Mouse (Mus musculus) liver, postnatal 0 days (tissue): ENCODE results near the gene Specc1l. TPM values are rescaled to one million over a fixed set of nuclear protein-coding genes. Genes with fewer than 3 reads are reported as not detected.
"Not testable (repeated sequence)": the region's sequence is repeated elsewhere in the genome, so short reads cannot be mapped to it uniquely, and the experiment has no call there.

ENCODE experiments used
- ATAC-seq: fragments of 200-750 bp; cut with Nextera tagmentation; 2 replicates; pipeline ENCODE4 v1.8.0; 2017; ENCODE audit warnings: mild to moderate bottlenecking, moderate library complexity
- DNase-seq: peaks from one replicate; pipeline ENCODE4 v3.0.0-alpha.2; 2016
- H3K27ac ChIP-seq: fragments of 300-500 bp; sonication (generic); 2 replicates; pipeline ENCODE4 v1.5.1; 2014; ENCODE audit warnings: antibody characterized with exemption, moderate library complexity, mild to moderate bottlenecking, low read depth
- H3K27me3 ChIP-seq: fragments of 300-500 bp; sonication (generic); 2 replicates; pipeline ENCODE4 v1.6.1; 2014; ENCODE audit warnings: low read length, control low read depth, mixed read lengths; ENCODE audit not compliant: insufficient read depth
- H3K36me3 ChIP-seq: fragments of 300-500 bp; sonication (generic); replicated peaks from 2 replicates; pipeline ENCODE4 v1.6.1; 2014; ENCODE audit warnings: mild to moderate bottlenecking, control low read depth, low read length, moderate library complexity, mixed read lengths; ENCODE audit not compliant: insufficient read depth
- H3K4me1 ChIP-seq: fragments of 300-500 bp; sonication (generic); 2 replicates; pipeline ENCODE4 v1.6.1; 2014; ENCODE audit warnings: antibody characterized with exemption, mild to moderate bottlenecking, control low read depth; ENCODE audit not compliant: insufficient read depth
- H3K4me2 ChIP-seq: fragments of 300-500 bp; sonication (generic); 2 replicates; pipeline ENCODE4 v1.6.1; 2014; ENCODE audit warnings: low read depth, mild to moderate bottlenecking, low read length, moderate library complexity, mixed read lengths
- H3K4me3 ChIP-seq: fragments of 300-500 bp; sonication (generic); 2 replicates; pipeline ENCODE4 v1.5.1; 2014; ENCODE audit warnings: low read depth, low read length
- H3K9ac ChIP-seq: fragments of 300-500 bp; sonication (generic); replicated peaks from 2 replicates; pipeline ENCODE4 v1.6.1; 2014; ENCODE audit warnings: mild to moderate bottlenecking, moderate library complexity
- H3K9me3 ChIP-seq: fragments of 300-500 bp; sonication (generic); 2 replicates; pipeline ENCODE4 v1.6.1; 2016; ENCODE audit warnings: mild to moderate bottlenecking, control low read depth, low read length, mixed read lengths
- CTCF ChIP-seq: sonication (generic); IDR thresholded peaks from 2 replicates; pipeline ENCODE4 v1.5.1; 2016; ENCODE audit warnings: antibody characterized with exemption, low read depth
- EP300 ChIP-seq: IDR thresholded peaks from 2 replicates; pipeline ENCODE4 v1.6.1; 2016; ENCODE audit warnings: antibody characterized with exemption, low read depth, mild to moderate bottlenecking
- WGBS: fragments of 180-500 bp; shearing (Covaris S2); extraction: QIAGEN DNeasy Blood & Tissue Kit; methylation state at CpG from one replicate; pipeline ENCODE4 v1.1.7; 2014; ENCODE audit not compliant: insufficient replicate concordance; 5-methylcytosine and 5-hydroxymethylcytosine counted together
- polyA plus RNA-seq: library from polyadenylated mRNA; unstranded; fragments of >200 nt; fragmentation: Nextera tagmentation; extraction: Ambion mirVana; gene quantifications from 2 replicates; pipeline ENCODE4 v1.2.1, GENCODE M21; 2015

The Specc1l gene
- polyA plus RNA-seq, 1 experiment from 2014 or later = 4.0 TPM

DNA sequence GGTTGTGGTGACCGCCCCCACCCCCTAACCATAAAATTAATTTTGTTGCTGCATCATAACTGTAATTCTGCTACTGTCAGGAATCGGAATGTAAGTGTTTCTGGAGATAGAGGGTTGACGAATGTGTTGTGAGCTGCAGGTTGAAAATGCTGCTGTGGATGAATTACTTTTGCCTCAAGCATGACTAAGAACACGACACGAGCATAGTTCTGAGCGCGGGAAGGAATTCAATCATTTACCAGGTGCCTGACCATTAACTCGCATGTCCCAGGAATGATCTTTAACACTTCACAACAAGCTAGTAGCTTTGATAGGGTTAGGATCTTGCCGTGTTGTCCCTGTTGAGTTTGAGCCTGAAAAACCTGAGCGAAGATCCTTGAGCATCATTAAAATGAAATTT lies 125.4 kb downstream of the Specc1l start:
- H3K4me2 ChIP-seq = no peak overlapping the region
- DNase-seq = no peak
- TF ChIP-seq CTCF (no peak), EP300 (no peak)

DNA sequence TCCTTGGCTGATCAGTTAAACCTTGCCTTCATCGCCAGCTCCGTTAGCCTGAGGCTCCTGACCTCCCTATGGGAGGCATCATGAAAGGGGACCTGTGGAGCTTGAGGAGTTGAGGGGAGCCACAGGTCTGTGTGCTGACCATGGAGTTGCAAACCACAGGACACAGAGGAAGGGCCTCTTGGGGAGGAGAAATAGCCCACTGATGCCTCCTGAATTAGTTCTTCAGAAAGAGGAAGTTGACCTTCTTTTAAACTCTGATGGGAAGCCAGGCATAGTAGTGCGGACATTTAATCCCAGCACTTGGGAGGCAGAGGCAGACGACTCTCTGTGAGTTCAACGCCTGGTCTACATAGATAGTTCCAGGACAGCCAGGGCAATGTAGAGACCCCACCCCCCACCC lies 127.0 kb downstream of the Specc1l start:
- ATAC-seq (no peak), DNase-seq (no peak)
- H3K9me3 ChIP-seq = no peaks in the 10 kb centered on the region
- no peak overlapping the region for H3K4me2 ChIP-seq
- 43% methylated on average over 5 of the region's 5 CpGs for WGBS
- no peak overlapping the region for H3K9ac ChIP-seq
- peaks cover 3% of the 10 kb centered on the region; the same call in 1 of the 2 replicates for H3K4me1 ChIP-seq
- H3K27ac ChIP-seq = no peak overlapping the region
- H3K4me3 ChIP-seq = no peak overlapping the region
- H3K27me3 ChIP-seq = no peaks in the 10 kb centered on the region
- TF ChIP-seq CTCF (no peak), EP300 (no peak)
- H3K36me3 ChIP-seq = no peaks in the 10 kb centered on the region

More for the DNA sequence above, 125.4 kb downstream of the Specc1l start:
- no peaks in the 10 kb centered on the region for H3K36me3 ChIP-seq
- H3K4me3 ChIP-seq = no peak overlapping the region
- H3K27me3 ChIP-seq = no peaks in the 10 kb centered on the region
- H3K27ac ChIP-seq = no peak overlapping the region
- 80% methylated on average over 10 of the region's 10 CpGs for WGBS
- H3K9ac ChIP-seq = no peak overlapping the region
- no peak for ATAC-seq
- H3K9me3 ChIP-seq = no peaks in the 10 kb centered on the region
- H3K4me1 ChIP-seq = peaks cover 3% of the 10 kb centered on the region; the same call in 1 of the 2 replicates

DNA sequence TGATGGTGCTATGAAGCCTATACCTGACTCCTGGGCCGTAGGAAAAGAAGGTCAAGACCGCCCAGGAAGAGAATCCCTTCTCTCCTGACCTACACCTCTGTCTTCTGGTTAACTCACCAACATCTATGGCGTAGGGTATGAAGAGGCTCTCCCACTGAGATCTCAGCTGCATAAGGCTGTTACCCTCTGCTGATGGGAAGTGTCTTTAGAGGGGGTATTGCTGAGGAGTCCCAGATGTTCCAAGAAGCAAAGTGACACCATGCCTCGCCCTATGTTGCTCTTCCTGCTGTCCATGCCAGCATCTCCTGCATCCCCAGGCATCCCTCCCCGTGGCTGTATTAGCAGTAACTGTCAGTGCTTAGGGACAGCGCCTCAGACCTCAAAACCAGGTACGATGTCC lies 127.5 kb downstream of the Specc1l start:
- H3K9me3 ChIP-seq = no peaks in the 10 kb centered on the region
- no peak overlapping the region for H3K4me3 ChIP-seq
- no peak overlapping the region for H3K4me2 ChIP-seq
- TF ChIP-seq EP300 (no peak), CTCF (no peak)
- H3K27me3 ChIP-seq = no peaks in the 10 kb centered on the region
- no peak overlapping the region for H3K9ac ChIP-seq
- 74% methylated on average over 7 of the region's 7 CpGs for WGBS
- no peaks in the 10 kb centered on the region for H3K36me3 ChIP-seq
- DNase-seq (no peak), ATAC-seq (no peak)
- no peak overlapping the region for H3K27ac ChIP-seq
- H3K4me1 ChIP-seq = peaks cover 3% of the 10 kb centered on the region; the same call in 1 of the 2 replicates

DNA sequence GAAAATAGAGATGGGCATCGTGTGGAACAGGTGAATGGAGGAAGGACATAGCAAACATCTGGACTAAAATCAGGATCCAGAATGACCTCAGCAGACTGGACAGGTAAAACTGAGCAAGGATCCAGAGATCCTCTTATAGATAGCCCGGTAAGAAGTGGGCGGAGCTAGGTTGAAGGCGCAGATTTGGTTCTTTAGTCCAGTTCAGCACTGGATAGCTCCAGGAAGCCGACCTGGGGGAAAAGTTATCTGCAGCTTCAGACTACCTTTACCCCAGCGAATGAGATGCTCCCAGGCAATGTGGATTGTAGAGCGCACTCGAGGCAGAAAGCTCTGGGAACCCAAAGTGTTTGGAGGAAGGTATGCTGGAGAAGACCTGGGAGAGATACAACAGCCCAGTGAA lies 130.1 kb downstream of the Specc1l start:
- Histone ChIP-seq H3K4me1 (peaks cover 3% of the 10 kb centered on the region; the same call in 1 of the 2 replicates), H3K4me2 (no peak overlapping the region), H3K9ac (no peak overlapping the region), H3K27me3 (no peaks in the 10 kb centered on the region), H3K27ac (no peak overlapping the region), H3K9me3 (peaks cover 3% of the 10 kb centered on the region), H3K36me3 (no peaks in the 10 kb centered on the region), H3K4me3 (no peak overlapping the region)
- DNase-seq = no peak
- no peak for ATAC-seq
- no peak for TF ChIP-seq EP300
- TF ChIP-seq CTCF = no peak
- WGBS = 41% methylated on average over 8 of the region's 8 CpGs

DNA sequence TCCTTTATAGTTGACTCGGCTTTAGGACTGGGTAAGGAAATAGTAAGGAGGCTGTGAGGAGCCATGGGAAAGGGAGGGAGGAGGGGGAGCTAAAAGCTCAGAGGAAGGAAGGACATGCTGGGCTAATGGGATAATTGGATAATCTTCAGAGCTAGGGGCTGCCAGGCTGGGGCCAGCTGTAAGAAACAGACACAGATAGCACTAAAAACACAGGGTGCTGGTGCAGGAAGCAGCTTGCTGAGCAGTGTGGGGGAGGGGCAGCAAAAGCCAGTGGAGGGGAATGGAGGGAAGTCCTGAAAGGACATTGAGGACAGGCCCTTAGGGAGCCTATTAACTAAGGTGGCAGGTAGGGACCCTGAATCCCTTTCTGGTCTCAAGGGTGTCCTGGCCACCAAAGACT lies 132.7 kb downstream of the Specc1l start:
- ATAC-seq = peak; percentile 27; the same call in 1 of the 2 replicates
- H3K9me3 ChIP-seq, H3K4me2 ChIP-seq, DNase-seq, H3K4me3 ChIP-seq, H3K27me3 ChIP-seq, H3K4me1 ChIP-seq, H3K27ac ChIP-seq, H3K36me3 ChIP-seq, H3K9ac ChIP-seq: not testable (repeated sequence)
- WGBS = 41% methylated on average over 1 of the region's 1 CpGs

DNA sequence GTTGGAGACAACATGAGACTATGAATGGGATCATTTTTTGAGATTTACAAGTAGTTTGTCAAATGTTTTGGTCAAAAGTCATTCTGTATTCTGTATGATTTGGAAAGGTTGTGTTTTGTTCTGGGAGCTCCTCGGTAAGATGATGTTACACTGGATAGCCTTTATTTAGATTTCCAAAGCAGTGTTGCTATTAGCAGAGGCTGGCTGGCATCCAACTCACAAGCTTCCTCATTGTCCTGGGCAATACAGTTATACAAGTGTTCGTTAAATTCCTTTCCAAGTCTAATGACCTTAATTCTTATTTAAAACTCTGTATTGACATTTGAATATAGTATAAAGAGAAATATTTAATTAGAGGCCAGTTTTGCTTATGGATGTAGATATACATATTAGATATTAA lies 133.4 kb downstream of the Specc1l start:
- no peak overlapping the region for H3K9ac ChIP-seq
- DNase-seq (no peak), ATAC-seq (no peak)
- TF ChIP-seq EP300 (no peak), CTCF (no peak)
- no peaks in the 10 kb centered on the region for H3K36me3 ChIP-seq
- peaks cover 3% of the 10 kb centered on the region for H3K9me3 ChIP-seq
- H3K27ac ChIP-seq = no peak overlapping the region
- H3K4me3 ChIP-seq = no peak overlapping the region
- H3K27me3 ChIP-seq = no peaks in the 10 kb centered on the region
- H3K4me2 ChIP-seq = no peak overlapping the region
- WGBS = 62% methylated on average over 2 of the region's 2 CpGs
- no peaks in the 10 kb centered on the region for H3K4me1 ChIP-seq

DNA sequence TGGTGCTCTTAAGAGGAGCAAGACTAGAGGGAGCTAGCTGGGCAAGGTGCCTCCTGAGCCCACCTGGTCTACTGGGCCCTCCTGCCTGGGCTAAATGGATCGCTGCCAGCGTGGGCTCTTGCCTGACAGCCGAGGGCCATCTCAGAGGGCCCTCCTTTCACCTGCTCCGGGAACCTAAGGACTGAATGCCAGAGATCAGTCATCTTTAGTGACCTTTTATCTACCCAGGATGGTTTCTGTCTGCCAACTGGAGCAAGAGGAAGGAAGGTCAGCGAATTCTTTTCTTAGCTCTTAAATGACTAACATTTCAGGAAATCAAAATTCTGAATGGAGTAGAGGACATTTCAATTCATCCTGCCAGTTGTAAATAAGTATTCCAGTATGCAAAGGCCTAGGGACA lies 138.7 kb downstream of the Specc1l start:
- no peak overlapping the region for H3K4me3 ChIP-seq
- H3K36me3 ChIP-seq = no peaks in the 10 kb centered on the region
- no peak overlapping the region for H3K9ac ChIP-seq
- H3K27ac ChIP-seq = no peak overlapping the region
- DNase-seq = no peak
- H3K4me2 ChIP-seq = no peak overlapping the region
- 70% methylated on average over 5 of the region's 5 CpGs for WGBS
- peak; percentile 18; the same call in 1 of the 2 replicates for TF ChIP-seq EP300
- TF ChIP-seq CTCF = no peak
- ATAC-seq = no peak
- peaks cover 3% of the 10 kb centered on the region for H3K9me3 ChIP-seq
- peaks cover 4% of the 10 kb centered on the region; the same call in 1 of the 2 replicates for H3K4me1 ChIP-seq
- H3K27me3 ChIP-seq = no peaks in the 10 kb centered on the region
